Mouse (Mus musculus): ENCODE data around the gene Maml2.

The Maml2 gene

DNA sequence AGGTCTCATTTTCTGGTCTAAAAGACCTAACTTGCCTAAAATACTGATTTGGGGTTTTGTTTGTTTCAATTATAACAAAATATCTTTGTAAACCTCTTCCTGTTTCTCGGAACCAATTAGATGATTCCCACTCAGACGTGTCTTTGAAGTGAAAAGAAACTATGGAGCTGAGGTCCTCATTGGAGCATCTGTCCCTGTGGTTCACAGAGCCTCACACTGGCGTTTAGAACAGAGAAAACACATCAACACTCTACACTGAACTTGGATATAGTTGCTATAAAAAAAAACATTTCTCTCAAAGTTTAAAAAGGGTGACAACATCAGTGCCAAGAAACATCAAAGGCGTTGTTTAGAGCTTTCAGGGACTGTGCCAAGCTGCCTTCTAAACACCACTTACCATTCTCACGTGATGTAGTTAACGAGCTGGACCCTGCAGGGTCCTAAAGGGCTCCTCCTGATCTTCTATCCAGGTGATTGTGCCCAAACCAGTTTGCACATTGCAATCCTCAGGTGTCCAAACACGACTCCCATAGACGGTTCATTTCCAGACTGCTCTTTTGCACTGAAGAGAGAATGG is 309.9 kb downstream of the Maml2 start:
- CTCF ChIA-PET, result interaction anchor here (1.1 kb wide), 1 partner anchor 20 kb away, joined by 3 read pairs; no protein-coding TSS in a partner anchor

DNA sequence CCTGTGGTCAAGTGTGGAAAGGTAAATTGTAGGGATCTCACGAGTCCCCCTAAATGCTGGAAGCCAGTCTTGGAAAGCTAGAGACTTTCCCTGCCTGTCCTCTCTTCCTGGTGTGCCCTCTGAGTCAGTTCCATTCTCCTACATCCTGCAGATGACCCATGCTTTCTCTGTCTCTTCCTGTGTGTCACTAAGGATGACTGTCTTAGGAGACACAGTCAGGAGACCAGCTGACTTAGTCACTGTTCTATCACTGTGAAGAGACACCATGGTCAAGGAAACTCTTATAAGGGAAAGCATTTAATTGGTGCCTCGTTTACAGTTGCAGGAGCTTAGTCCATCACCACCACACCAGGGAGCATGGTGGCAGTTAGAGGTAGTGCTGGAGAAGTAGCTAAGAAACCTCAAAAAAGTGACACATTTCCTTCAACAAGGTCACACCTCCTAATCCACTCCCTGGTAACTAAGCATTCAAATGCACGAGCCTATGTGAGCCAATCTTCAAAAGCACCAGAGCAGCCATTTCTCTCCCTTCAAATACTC is 310.8 kb downstream of the Maml2 start:
- CTCF ChIA-PET, result no interaction called here

DNA sequence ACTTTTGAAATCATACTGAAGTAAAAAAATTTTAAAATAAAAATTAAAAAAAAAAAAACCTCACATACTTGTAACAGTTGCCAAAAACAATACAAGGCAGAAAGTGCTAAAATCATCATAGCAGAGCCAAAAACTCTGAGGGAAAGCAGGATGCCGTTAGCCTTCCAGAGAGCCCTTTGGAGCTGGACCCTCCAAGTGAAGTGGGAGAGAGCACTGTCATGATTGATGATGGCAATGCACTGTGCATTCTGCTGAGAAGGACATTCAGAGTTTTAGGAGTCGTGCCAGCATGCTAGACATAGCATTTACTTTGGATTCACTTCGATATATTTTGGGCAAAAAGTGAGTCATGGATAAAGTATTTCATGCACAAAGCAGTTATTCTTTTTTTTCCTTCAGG is 313.8 kb downstream of the Maml2 start:
- CTCF ChIA-PET, result interaction anchor here (0.6 kb wide), 1 partner anchor 10 kb away, joined by 3 read pairs; no protein-coding TSS in a partner anchor

DNA sequence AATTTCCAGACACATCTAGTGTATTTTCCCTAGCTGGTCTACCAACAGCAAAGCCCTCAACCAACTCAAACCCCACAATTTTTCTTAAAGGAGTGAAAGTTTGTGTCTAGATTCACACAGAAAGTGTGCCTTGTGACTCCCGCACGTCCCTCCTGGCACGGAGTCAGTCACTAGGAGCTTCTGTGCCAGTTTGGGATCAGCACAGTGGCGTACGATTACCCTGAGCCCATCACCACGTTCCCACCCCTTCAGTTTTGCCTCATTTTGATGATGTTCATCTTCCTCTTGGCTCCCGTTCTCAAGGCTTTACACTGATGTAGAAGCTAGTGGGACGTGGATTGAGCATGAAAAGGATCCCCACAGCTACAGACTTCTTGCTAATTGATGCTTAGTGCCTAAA is 314.6 kb downstream of the Maml2 start:
- CTCF ChIA-PET, result no interaction called here

DNA sequence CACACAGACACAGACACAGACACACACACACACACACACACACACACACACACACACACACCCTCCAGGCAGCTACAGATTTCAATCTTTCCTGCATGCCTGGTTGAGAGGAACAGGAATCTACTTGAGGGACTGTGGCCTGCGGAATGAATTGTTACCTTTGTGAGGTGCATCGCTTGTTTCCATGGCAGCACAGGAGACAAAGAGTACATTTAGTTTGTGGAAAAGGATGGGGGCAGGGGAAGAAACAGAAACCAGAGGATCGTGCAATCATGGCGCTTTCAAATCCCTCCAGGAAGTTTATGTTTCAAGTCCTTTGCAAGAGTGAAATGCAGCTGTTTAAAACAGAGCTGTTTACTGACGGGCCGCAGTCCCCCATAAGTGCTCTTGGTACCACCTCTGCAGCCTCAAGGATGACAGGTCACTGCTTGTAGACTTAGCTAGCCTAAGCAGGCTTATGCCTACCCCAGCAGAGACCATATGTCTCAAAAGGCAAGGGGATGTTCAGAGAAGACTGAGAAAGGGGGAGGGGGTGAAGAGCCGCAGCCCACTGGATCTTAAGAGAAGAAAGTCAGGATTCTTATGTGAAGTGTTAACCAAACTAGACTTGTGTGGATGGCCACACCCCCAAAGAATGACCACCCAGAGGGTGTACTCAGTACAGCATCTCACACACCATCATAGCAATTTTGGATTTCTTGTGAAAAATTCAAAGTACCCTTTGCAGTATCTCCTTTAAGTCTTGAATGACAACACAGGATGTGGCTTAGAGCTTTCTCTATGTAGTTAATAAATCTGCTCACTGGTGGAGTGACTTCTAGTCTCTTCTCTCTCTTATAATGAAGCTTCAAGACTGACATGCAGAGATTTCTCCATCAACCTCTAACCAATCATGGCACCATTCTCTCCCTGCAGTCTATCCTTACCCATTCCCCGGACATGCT is 315.8 kb downstream of the Maml2 start:
- CTCF ChIA-PET, result no interaction called here

DNA sequence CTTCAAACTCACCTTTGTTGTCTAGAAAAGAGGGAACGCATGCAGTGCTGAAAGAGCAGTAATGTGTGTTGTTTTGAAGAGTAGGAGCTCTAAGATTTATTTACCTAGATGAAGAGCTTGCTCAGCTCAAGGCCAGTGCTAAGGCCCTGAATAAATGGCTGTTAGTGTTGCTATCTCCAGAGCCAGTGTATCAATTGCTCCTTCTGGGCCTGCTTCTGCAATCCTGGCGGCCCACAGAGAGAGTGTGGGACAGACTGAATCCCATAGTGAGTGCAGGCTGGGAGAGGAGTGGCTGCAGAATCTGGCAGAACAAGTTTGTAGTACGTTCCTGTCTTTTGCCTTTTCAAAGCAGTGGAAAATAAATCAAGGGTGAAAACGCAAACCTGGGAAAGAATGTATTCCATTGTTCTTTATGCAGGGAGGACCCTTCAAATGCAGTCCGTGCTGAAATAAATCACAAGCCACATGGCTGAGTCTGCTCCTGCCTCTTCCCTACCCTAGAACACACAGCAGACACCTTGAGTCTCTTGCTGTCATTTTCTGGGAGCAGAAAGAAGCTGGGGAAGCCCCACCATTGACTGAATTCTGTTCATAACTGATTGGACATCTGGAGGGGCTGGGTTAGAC is 318.7 kb downstream of the Maml2 start:
- CTCF ChIA-PET, result no interaction called here

DNA sequence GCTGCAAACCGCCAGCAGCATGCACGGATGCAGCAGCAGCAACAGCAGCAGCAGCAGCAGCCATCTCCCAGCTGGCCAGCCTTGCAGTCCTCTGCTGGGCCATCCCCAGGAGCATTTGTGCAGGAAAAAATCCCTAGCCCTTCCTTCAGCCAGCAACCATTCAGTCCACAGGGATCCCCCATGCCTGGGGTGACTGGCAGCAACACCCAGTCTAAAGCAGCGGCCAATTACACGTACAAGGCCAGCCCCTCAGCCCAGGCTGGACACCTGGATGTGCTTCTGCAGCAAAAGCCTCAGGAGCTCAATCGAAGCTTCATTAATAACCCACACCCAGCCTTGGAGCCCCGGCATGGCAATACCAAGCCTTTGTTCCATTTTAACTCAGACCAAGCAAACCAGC is 323.0 kb downstream of the Maml2 start:
- CTCF ChIA-PET, result interaction anchor here (0.7 kb wide), 2 partner anchors 15 to 325 kb away, joined by 3 read pairs; no protein-coding TSS in a partner anchor

DNA sequence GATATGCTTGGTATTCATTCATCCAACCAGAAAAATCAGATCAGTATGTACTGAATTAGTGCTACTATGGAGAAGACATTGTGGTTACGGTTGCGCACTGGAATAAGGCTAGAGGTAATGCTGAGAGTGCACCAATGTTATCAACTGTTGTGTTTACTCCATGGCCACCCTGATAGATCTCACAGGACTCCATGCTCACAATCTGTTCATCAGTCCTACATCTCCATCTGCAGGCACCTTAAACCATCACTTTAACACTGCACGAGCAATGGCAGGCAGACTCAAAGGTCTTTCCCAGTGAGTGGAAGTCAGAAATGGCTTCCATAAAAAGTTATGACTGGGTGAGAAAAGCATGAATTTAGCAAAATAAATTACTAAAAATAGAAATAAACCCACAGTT is 324.2 kb downstream of the Maml2 start:
- CTCF ChIA-PET, result interaction anchor here (0.7 kb wide), 1 partner anchor 53 kb away, joined by 11 read pairs; no protein-coding TSS in a partner anchor

DNA sequence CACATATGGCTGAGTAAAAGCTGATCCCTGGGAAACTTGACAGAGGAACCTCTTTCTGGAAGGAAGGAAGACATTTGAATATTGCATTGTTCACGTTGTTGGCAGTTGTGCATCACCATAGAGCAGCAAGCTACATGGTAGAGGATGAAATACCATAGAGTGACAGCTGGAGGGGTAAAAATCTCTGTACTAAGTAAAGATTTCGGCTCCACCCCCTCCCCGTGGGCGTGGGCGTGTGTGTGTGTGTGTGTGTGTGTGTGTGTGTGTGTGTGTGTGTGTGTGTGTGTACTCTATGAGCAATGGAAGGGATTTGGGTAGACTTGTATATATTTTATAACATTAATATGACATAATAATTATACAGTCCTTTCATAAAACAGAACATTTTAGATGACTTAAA is 324.7 kb downstream of the Maml2 start:
- CTCF ChIA-PET, result interaction anchor here (0.7 kb wide), 2 partner anchors 52 to 729 kb away, joined by 3 to 11 read pairs; no protein-coding TSS in a partner anchor

DNA sequence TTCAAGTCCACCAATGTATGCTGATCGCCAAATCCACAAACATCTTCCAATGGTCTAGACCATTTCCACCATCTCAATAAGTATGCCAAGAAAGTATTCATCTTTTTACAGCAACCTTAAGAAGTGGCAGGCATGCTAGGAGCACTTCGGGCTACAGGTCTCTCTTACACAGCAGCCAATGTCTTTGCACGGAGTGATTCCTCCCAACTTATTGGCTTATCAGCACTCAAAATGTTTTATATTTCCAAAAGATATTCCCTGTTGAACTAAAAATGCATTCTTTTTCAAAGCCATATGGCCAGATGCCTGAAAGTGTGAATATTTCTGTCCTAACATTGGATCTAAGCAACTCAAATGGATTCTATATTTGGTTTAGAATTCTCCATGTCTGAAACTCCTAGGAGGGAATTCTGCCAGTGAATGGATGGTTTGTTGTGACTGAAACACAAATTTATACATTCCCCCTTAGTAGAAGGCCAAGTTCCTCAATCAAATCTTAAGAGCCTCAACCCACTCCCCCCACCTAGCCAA is 326.2 kb downstream of the Maml2 start:
- CTCF ChIA-PET, result no interaction called here

DNA sequence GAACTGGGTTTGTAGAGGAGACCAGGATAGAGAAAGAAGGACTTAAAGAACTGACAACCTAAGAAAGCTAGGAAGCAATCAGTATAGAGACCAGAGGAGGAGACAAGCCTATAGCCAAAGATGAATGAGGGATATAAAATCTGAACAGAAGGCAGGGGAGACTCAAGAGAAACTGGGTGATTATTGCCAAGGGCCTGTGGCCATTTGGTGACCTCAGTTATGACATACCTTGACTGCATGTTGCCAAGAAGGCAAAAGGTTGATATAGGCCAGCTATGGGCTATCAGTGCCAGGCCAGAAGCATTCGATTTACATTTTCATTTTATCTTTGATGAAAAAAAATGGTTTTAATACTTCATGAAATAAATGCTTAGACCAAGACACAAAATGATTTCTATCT is 327.0 kb downstream of the Maml2 start:
- CTCF ChIA-PET, result interaction anchor here (0.6 kb wide), 1 partner anchor 331 kb away, joined by 4 read pairs; no protein-coding TSS in a partner anchor

DNA sequence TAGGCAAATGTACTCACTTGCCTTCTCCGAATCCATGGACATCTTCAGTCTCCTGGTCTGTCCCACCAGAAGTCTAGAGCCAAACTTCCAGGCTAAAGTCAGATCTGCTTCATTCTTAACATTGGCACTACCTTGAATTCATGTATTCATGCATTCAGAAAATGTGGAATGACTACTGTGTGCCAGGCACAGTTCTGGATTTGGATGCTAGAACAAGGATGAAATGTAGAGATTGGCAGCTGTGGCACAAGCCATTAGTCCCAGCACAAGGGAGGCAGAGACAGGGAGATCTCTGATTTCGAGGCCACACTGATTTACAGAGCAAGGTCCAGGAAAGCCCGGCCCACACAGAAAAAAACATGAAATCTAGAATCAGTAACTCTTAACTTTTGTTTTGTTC is 327.5 kb downstream of the Maml2 start:
- CTCF ChIA-PET, result interaction anchor here (0.6 to 0.8 kb wide), 2 partner anchors 176 to 331 kb away, joined by 4 to 7 read pairs; no protein-coding TSS in a partner anchor

DNA sequence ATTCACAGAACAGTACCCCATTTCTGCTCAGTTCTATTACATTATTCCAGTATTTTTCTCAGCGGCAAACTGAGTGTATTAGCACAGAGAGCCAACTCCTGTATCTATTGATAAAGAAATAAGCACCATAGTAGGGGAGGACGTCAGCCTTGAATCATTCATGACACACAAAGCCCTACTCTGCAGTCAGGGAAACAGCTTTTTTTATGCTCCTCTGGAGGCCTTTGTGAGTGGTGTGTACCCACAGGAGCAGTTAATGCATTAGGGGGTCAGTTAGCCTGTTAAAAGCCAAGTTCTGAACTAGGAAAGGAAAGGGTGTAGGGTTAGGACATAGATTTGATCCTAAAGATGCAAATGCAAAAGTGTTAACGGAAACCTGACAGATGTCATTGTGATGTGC is 328.7 kb downstream of the Maml2 start:
- CTCF ChIA-PET, result no interaction called here

DNA sequence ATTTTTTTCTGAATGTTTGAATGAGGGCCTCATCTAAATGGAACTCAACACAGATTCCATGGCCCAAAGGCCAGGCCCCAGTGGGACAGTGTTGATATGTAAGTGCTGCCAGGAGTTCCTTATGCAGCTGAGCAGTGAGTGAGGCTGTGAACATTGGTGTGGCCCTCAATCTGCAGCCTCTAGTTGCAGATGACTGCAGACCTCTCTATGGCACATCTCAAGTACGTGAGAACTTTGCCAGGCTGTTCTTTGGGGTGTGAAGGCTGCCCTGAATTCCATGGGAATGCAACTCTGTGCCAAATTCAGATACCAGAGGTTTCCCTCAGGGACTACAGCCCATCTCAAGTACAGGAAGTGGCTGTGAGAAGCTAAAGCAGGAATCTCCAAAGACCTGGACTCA is 335.6 kb downstream of the Maml2 start:
- CTCF ChIA-PET, result no interaction called here

DNA sequence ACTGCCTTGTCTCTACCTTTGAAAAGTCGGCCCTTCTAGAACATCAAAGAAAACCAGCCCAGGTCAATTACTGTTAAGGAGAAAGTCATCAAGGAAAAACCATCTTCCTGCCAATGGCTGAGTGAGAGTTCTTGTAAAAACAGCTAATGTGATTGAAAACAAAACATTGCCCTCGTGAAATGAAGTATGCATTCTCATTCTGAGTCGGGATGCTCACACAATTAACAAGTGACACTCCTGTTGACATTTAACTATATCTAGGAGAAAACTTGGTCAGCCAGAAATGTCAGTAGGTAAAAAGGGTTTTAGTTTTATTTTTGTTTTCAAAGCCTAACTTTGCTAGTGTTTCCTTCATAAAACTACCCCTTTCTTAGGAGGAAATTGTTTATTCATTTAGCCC is 341.9 kb downstream of the Maml2 start:
- CTCF ChIA-PET, result no interaction called here

DNA sequence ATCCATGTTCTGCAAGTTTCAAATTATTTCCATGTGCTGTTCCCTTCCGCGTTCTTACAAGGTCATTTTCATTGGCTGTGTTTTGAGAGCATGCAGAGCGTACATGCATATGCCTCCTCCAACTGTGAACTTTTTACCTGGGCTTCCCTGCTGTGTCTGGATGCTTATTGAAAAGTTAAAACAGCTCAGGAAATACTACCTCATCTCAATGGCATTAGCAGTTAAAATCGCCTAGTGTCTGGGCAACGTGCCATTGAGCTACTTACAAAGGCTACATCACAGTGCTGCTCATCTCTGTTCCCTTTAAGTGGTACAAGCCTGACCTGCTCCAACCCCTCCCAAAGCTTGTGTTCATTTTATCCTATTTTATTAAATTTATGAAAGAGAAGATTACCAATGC is 347.4 kb downstream of the Maml2 start:
- CTCF ChIA-PET, result no interaction called here

DNA sequence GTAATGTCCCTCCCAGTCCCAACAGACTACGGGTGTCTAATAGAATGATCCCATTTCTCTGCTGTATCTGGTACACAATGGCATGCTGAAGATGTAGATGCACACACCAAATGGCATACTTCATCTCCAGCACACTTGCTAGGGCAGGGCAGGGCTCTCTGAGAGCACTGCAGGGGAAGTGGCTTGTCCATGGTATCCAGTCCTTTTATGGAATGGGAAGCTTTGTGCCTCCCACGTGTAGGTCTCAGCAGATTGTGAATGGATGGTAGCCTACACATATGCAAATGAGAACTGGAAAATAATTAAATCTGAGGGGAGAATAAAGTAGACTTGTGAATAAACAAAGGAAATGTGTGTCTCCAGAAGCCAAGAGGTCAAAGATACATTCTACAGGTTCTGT is 353.3 kb downstream of the Maml2 start:
- CTCF ChIA-PET, result no interaction called here

DNA sequence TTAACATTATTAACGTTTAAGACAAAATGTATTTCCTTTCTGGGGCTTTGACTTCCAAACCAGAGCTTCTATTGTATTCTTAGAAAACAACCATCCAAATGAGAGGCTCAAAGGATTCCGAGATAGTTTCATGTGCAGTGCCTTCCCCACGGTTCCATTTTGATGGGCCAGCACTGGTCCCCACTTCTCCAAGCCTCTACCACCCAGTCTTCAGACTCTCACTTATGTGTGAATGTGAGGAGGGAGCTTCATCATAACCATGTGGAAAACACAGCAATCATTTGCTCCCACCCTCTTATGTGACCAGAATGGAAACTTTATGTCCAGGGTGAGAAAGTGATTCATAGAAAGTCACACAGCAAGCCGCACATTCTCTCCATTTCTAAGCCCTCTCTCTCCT is 354.1 kb downstream of the Maml2 start:
- CTCF ChIA-PET, result no interaction called here

DNA sequence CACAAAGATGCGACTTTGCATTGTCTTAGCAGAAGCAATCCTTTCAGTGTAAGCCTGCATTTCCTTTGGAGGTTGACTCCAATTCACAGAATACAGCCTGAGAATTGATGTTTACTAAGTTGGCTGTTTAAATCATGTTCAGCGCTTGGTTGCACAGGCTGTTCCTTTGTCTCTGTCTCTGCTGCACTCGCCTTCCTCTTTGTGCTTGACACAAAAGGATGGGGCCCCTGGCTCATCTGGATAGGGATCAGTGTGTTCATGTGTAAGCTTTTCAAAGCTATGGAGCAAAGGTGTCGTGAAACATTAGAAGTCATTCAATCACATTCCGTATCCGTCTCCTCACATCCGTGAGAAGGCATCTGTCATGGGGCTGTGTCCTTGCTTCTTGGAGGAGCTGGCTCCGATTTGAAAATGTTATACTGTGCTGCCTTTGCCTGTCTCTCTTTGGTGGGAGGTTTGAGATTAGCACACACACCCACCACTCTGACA is 354.7 kb downstream of the Maml2 start:
- CTCF ChIA-PET, result interaction anchor here (0.7 kb wide), 1 partner anchor 206 kb away, joined by 4 read pairs; no protein-coding TSS in a partner anchor

DNA sequence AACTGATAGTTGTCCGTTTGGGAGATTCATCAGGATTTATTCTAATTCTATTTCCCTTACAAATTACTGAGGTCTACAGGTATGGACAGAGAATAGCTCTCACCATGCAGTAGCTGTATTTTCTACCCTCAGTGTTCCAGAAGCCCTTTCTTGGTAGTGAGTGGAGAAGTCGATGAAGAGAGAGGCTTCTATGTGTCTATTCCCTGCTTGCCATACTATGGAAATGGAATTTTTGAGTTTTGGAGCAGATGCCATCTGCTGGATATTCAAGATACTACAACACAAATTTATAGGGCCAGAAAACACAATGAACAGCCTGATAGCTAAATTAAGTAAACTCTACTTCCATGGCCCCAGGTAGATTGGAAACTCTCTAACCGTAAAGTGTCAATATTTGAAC is 355.2 kb downstream of the Maml2 start:
- CTCF ChIA-PET, result interaction anchor here (0.7 kb wide), 1 partner anchor 207 kb away, joined by 4 read pairs; no protein-coding TSS in a partner anchor

DNA sequence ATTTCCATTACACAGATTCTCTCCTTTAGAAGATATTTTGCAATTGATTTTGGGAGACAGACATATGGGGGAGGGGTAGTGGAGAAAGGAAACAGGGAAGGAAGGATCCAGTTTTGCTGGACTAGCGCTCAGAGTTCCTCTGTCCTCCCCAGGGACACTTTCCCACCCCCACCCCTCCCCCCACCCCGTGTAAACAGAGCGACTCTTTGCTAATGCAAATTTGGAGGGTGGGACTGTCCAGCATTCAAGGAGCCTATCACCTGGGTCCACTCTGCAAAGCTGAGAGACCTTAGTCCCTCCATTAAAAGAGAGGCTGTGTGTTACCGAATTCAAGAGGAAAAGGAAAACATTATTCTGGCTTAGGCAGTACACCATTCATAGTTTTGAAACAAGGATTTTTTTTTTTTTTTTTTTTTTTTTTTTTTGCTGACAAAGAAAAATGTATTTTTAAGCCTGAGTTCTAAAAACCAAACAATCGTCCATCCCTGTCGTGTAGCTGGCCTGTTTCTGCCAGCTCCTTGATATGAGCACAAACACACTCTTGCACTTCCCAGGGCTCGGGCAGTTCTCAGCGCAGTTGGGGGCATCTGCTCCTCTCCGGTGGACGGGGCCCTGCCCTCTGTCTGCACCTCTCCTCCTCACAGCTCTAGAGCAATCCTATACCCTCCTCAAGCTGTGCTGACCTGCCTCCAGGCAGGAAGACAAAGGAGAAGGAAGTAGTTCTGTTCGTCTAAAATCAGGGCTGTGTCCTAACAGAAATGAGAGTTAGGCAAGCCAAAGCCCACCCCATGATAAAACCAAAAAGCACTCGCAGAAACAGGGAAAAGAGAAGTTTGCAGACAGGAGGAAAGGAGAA is 364.2 kb downstream of the Maml2 start:
- CTCF ChIA-PET, result no interaction called here

All from spleen, embryonic (tissue).